Mouse (Mus musculus) small intestine, adult 2 months (tissue): Measurements from ENCODE around the gene 9130213A22Rik. TPM values are rescaled to one million over a fixed set of nuclear protein-coding genes. Genes with fewer than 3 reads are reported as not detected.

ENCODE experiments used
- H3K27ac ChIP-seq: fragments of 200-500 bp; 2 replicates; pipeline ENCODE4 v1.5.1; 2012; ENCODE audit warnings: low read depth, low read length, control low read depth, inconsistent platforms; ENCODE audit not compliant: insufficient read depth
- H3K27me3 ChIP-seq: fragments of 200-500 bp; 2 replicates; pipeline ENCODE4 v1.6.1; 2012; ENCODE audit warnings: mild to moderate bottlenecking, moderate library complexity, low read length, inconsistent platforms; ENCODE audit not compliant: control insufficient read depth, insufficient read depth
- H3K36me3 ChIP-seq: fragments of 200-500 bp; 2 replicates; pipeline ENCODE4 v1.6.1; 2012; ENCODE audit warnings: mild to moderate bottlenecking, low read length, control low read depth, inconsistent platforms; ENCODE audit not compliant: control insufficient read depth, insufficient read depth
- H3K4me1 ChIP-seq: fragments of 200-500 bp; 2 replicates; pipeline ENCODE4 v1.6.1; 2012; ENCODE audit warnings: low read length, inconsistent platforms, mixed read lengths; ENCODE audit not compliant: control insufficient read depth, insufficient read depth, insufficient read length
- H3K4me3 ChIP-seq: fragments of 200-500 bp; 2 replicates; pipeline ENCODE4 v1.5.1; 2012; ENCODE audit warnings: low read depth, mild to moderate bottlenecking, control low read depth, inconsistent platforms, low read length, moderate library complexity
- CTCF ChIP-seq: fragments of 200-500 bp; IDR thresholded peaks from 2 replicates; pipeline ENCODE4 v1.5.1; 2012; ENCODE audit warnings: low read depth, mild to moderate bottlenecking, control low read depth, inconsistent platforms, low read length, moderate library complexity, mixed read lengths; ENCODE audit not compliant: insufficient replicate concordance, insufficient read length; ENCODE audit errors: extremely low read depth
- WGBS: fragments of 180-500 bp; shearing (Covaris S2); methylation state at CpG from one replicate; pipeline ENCODE4 v1.1.7; 2018; 5-methylcytosine and 5-hydroxymethylcytosine counted together
- polyA plus RNA-seq: library from polyadenylated mRNA; depleted of rRNA; stranded (reverse); fragments of >200 nt; gene quantifications from 2 replicates; pipeline ENCODE4 v1.2.3, GENCODE M21; 2012; rRNA removed

The 9130213A22Rik gene
- polyA plus RNA-seq, 1 experiment = 0.38 TPM

- Histone ChIP-seq H3K4me3 (peak overlapping the region; percentile 74), H3K27me3 (no peaks in the 10 kb centered on the region), H3K27ac (peak overlapping the region; percentile 60), H3K4me1 (peaks cover 10% of the 10 kb centered on the region; the same call in 1 of the 2 replicates), H3K36me3 (no peaks in the 10 kb centered on the region)
- 2% methylated on average over 13 of the region's 13 CpGs for WGBS
- no peak; the same call in 1 of the 2 replicates for TF ChIP-seq CTCF
Observed at GRCm38 (mm10) chr11:69070093-69070492, 52.3 kb downstream of the 9130213A22Rik start.

Other genes starting within 250 kb of the 9130213A22Rik start
- not detected in 2 replicates for gene Rnf222, start 234.0 kb downstream of the 9130213A22Rik start, polyA plus RNA-seq
- gene Rpl26, start 221.0 kb downstream of the 9130213A22Rik start, polyA plus RNA-seq = 513 and 614 TPM in 2 replicates
- not detected in 2 replicates for gene Odf4, start 195.5 kb downstream of the 9130213A22Rik start, polyA plus RNA-seq
- 9.9 and 19.5 TPM in 2 replicates for gene Arhgef15, start 165.1 kb downstream of the 9130213A22Rik start, polyA plus RNA-seq
- 13.7 and 21.5 TPM in 2 replicates for gene Slc25a35, start 154.5 kb downstream of the 9130213A22Rik start, polyA plus RNA-seq
- 21.2 and 29.7 TPM in 2 replicates for gene Rangrf, start 147.4 kb downstream of the 9130213A22Rik start, polyA plus RNA-seq
- gene Pfas, start 114.1 kb downstream of the 9130213A22Rik start, polyA plus RNA-seq = 4.7 and 6.0 TPM in 2 replicates
- 14.0 and 20.0 TPM in 2 replicates for gene Ctc1, start 106.7 kb downstream of the 9130213A22Rik start, polyA plus RNA-seq
- gene Aurkb, start 76.9 kb downstream of the 9130213A22Rik start, polyA plus RNA-seq = 15.5 and 30.8 TPM in 2 replicates
- 13.2 and 28.5 TPM in 2 replicates for gene Borcs6, start 62.9 kb downstream of the 9130213A22Rik start, polyA plus RNA-seq
- gene Tmem107, start 51.8 kb downstream of the 9130213A22Rik start, polyA plus RNA-seq = 11.8 and 12.8 TPM in 2 replicates
- 33.5 and 84.4 TPM in 2 replicates for gene Vamp2, start 34.1 kb downstream of the 9130213A22Rik start, polyA plus RNA-seq
- 5.4 and 13.9 TPM in 2 replicates for gene Per1, start 27.4 kb downstream of the 9130213A22Rik start, polyA plus RNA-seq
- gene Hes7, start 2.2 kb downstream of the 9130213A22Rik start, polyA plus RNA-seq = 1.1 and 1.7 TPM in 2 replicates
- 0.13 and 1.2 TPM in 2 replicates for gene Aloxe3, start 3.3 kb upstream of the 9130213A22Rik start, polyA plus RNA-seq
- not detected in 2 replicates for gene Alox12b, start 34.4 kb upstream of the 9130213A22Rik start, polyA plus RNA-seq
- gene Alox8, start 75.3 kb upstream of the 9130213A22Rik start, polyA plus RNA-seq = 0.15 TPM in 1 of 2 replicates, not detected in the other
- gene Gucy2e, start 114.4 kb upstream of the 9130213A22Rik start, polyA plus RNA-seq = not detected in 2 replicates
- gene Cntrob, start 201.2 kb upstream of the 9130213A22Rik start, polyA plus RNA-seq = 2.6 and 5.3 TPM in 2 replicates
- gene Trappc1, start 201.4 kb upstream of the 9130213A22Rik start, polyA plus RNA-seq = 22.9 and 31.7 TPM in 2 replicates
- gene Kcnab3, start 203.7 kb upstream of the 9130213A22Rik start, polyA plus RNA-seq = 0.43 and 0.65 TPM in 2 replicates
- 0.25 and 0.65 TPM in 2 replicates for gene Rnf227, start 217.9 kb upstream of the 9130213A22Rik start, polyA plus RNA-seq
- 86.3 and 240 TPM in 2 replicates for gene Chd3, start 246.8 kb upstream of the 9130213A22Rik start, polyA plus RNA-seq